Mouse (Mus musculus): Measurements from ENCODE around the gene Efna2. TPM values are rescaled to one million over a fixed set of nuclear protein-coding genes. Genes with fewer than 3 reads are reported as not detected.

Efna2 gene
- total RNA-seq, 2 experiments from 2014 or later, result 2.8 to 2.9 TPM

Other genes starting within 250 kb of the Efna2 start
- 10 to 100 TPM; 25.5 to 28.5 TPM for gene Wdr18, start 219.3 kb upstream of the Efna2 start, total RNA-seq (2021)
- gene Grin3b, start 208.8 kb upstream of the Efna2 start, total RNA-seq (2021), result under 1 TPM in 1 of 2 experiments, not detected in 1; 0.21 TPM
- 100 to 1,000 TPM; 117 to 120 TPM for gene Tmem259, start 195.2 kb upstream of the Efna2 start, total RNA-seq (2021)
- gene Cnn2, start 190.9 kb upstream of the Efna2 start, total RNA-seq (2021), result 100 to 1,000 TPM; 109 to 113 TPM
- gene Abca7, start 183.0 kb upstream of the Efna2 start, total RNA-seq (2021), result 1 to 10 TPM; 6.9 to 8.1 TPM
- gene Arhgap45, start 162.8 kb upstream of the Efna2 start, total RNA-seq (2021), result 1 to 10 TPM; 4.0 to 4.1 TPM
- gene Polr2e, start 139.7 kb upstream of the Efna2 start, total RNA-seq (2021), result 10 to 100 TPM; 66.6 to 70.7 TPM
- gene Gpx4, start 132.3 kb upstream of the Efna2 start, total RNA-seq (2021), result 100 to 1,000 TPM; 450 to 489 TPM
- gene Sbno2, start 73.9 kb upstream of the Efna2 start, total RNA-seq (2021), result 10 to 100 TPM; 19.0 to 19.4 TPM
- gene Stk11, start 63.7 kb upstream of the Efna2 start, total RNA-seq (2021), result 10 to 100 TPM; 98.7 to 99.9 TPM
- 1,000 to 10,000 TPM in 1 of 2 experiments, 100 to 1,000 TPM in 1; 966 to 1,003 TPM for gene Atp5d, start 40.9 kb upstream of the Efna2 start, total RNA-seq (2021)
- 1 to 10 TPM; 3.7 to 5.1 TPM for gene Cbarp, start 38.6 kb upstream of the Efna2 start, total RNA-seq (2021)
- 100 to 1,000 TPM; 145 to 163 TPM for gene Midn, start 31.2 kb upstream of the Efna2 start, total RNA-seq (2021)
- gene Cirbp, start 13.5 kb upstream of the Efna2 start, total RNA-seq (2021), result 100 to 1,000 TPM; 163 to 193 TPM
- gene 1600002K03Rik, start 6.5 kb upstream of the Efna2 start, total RNA-seq (2021), result 1 to 10 TPM; 1.9 to 4.9 TPM
- gene Mum1, start 47.0 kb downstream of the Efna2 start, total RNA-seq (2021), result 10 to 100 TPM; 22.8 to 26.7 TPM
- 100 to 1,000 TPM; 480 to 520 TPM for gene Ndufs7, start 69.6 kb downstream of the Efna2 start, total RNA-seq (2021)
- 10 to 100 TPM; 18.5 to 23.4 TPM for gene Gamt, start 81.5 kb downstream of the Efna2 start, total RNA-seq (2021)
- gene Dazap1, start 82.0 kb downstream of the Efna2 start, total RNA-seq (2021), result 100 to 1,000 TPM; 131 to 140 TPM
- 1,000 to 10,000 TPM in 1 of 2 experiments, 100 to 1,000 TPM in 1; 949 to 1,003 TPM for gene Rps15, start 113.0 kb downstream of the Efna2 start, total RNA-seq (2021)
- 1 to 10 TPM; 6.0 to 6.2 TPM for gene Apc2, start 116.5 kb downstream of the Efna2 start, total RNA-seq (2021)
- gene 2310011J03Rik, start 141.1 kb downstream of the Efna2 start, total RNA-seq (2021), result 10 to 100 TPM; 16.9 TPM
- gene Pcsk4, start 150.0 kb downstream of the Efna2 start, total RNA-seq (2021), result 1 to 10 TPM; 1.3 to 2.0 TPM
- gene Reep6, start 150.5 kb downstream of the Efna2 start, total RNA-seq (2021), result 1 to 10 TPM; 1.6 to 1.8 TPM
- 10 to 100 TPM; 32.8 to 34.2 TPM for gene Adamtsl5, start 168.9 kb downstream of the Efna2 start, total RNA-seq (2021)
- gene Plk5, start 177.0 kb downstream of the Efna2 start, total RNA-seq (2021), result not detected
- 10 to 100 TPM; 20.2 to 22.2 TPM for gene Mex3d, start 208.2 kb downstream of the Efna2 start, total RNA-seq (2021)
- 100 to 1,000 TPM; 137 to 140 TPM for gene Mbd3, start 220.1 kb downstream of the Efna2 start, total RNA-seq (2021)
- 1,000 to 10,000 TPM; 1,257 to 1,372 TPM for gene Uqcr11, start 227.3 kb downstream of the Efna2 start, total RNA-seq (2021)

All from heart, postnatal 4 days (tissue).